In the genomic region with DNA sequence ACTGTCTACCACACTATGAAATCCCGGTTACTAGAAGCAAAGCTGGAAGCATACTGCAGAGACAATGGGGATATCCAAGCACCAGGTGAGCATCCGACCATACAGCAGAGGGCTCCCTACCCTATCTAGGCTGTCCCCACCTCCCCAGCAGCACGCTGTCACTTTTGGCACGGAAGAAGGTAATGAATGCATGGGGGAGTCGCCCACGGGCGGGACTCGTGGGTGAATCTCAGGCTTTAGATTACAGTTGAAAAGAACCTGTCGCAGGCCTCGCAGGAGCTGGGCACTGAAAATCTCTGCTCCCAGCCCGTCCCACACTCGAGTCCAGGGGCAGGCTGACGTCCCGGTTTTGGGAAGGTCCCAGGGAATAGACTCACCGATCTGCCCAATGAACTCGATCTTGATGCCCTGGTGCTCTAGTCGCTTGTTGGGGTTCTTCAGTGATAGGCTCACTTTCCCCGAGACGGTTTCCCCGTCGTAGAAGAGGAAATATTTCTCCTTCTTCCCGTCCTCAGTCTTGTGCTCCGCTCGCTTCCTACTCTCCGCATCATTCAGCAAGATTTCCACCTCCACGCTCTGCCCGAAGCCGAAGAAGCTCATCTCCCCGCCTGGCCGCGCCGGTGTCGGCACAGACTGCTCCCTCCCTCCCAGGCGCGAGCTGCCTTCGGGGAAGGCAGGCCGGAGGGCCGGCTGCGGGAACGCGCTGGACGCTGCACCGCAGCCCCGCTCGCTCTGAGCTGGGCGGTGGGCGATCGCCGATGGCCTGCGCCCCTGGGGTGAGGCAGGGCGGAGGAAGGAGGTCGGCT, we compare ENCODE assay signal across 7 mouse cellular contexts. TPM values are rescaled to one million over a fixed set of nuclear protein-coding genes. Genes with fewer than 3 reads are reported as not detected.
DNase-seq lines count a peak whose midpoint lies in the region; ATAC-seq lines count a peak whose summit lies in the region.

No protein-coding gene starts in this region.

- H3K4me2 ChIP-seq in intestine, embryonic 15.5 days (replicated peaks) = peak overlapping the region; percentile 88

- peak overlapping the region; percentile 100 for H3K4me3 ChIP-seq in intestine, embryonic 15.5 days (replicated peaks)
- peak overlapping the region; percentile 99 for H3K4me3 ChIP-seq in midbrain, embryonic 10.5 days

- peak; percentile 32 to 59 for DNase-seq in adrenal gland, adult 18-20 months (ENCODE audit: low spot score in 2 of 2)
- DNase-seq in embryo, embryonic 10.5 days (ENCODE audit: low spot score) = peak; percentile 46
- DNase-seq in gastrocnemius, postnatal 25 days = peak; percentile 19
- peak; percentile 46 for DNase-seq in left cerebral cortex, postnatal 4 days
- no peak for DNase-seq in midbrain, embryonic 10.5 days (ENCODE audit: low spot score)
- DNase-seq in spleen, adult 12 weeks (ENCODE audit: low spot score) = peak; percentile 25

- intact Hi-C loops in left cerebral cortex, postnatal 4 days (cut with DNase I) = no loop called here

- H3K36me3 ChIP-seq in intestine, embryonic 15.5 days = no peaks in the 10 kb centered on the region
- 0 out of 2 replicates have a peak, but pooled peaks cover 7% of the 10 kb centered on the region for H3K36me3 ChIP-seq in midbrain, embryonic 10.5 days

- H3K4me1 ChIP-seq in intestine, embryonic 15.5 days (replicated peaks) = peaks cover 32% of the 10 kb centered on the region
- peaks cover 38% of the 10 kb centered on the region for H3K4me1 ChIP-seq in midbrain, embryonic 10.5 days

- WGBS in intestine, embryonic 15.5 days = 0% methylated on average over 52 of the region's 52 CpGs
- WGBS in midbrain, embryonic 10.5 days = under 1% methylated on average over 50 of the region's 52 CpGs

- ATAC-seq in intestine, embryonic 15.5 days = peak; percentile 57

- H3K9ac ChIP-seq in intestine, embryonic 15.5 days = peak overlapping the region; percentile 97

- no peaks in the 10 kb centered on the region for H3K9me3 ChIP-seq in intestine, embryonic 15.5 days
- no peaks in the 10 kb centered on the region for H3K9me3 ChIP-seq in midbrain, embryonic 10.5 days (replicated peaks)

- H3K27me3 ChIP-seq in intestine, embryonic 15.5 days (replicated peaks) = no peaks in the 10 kb centered on the region
- no peaks in the 10 kb centered on the region for H3K27me3 ChIP-seq in midbrain, embryonic 10.5 days (ENCODE audit: low read depth, poor library complexity, severe bottlenecking)

- peak overlapping the region; percentile 91 for H3K27ac ChIP-seq in intestine, embryonic 15.5 days
- peak overlapping the region; percentile 94 for H3K27ac ChIP-seq in midbrain, embryonic 10.5 days (replicated peaks)

RNA-seq across cellular contexts. Expression of gene Vps26b, which starts 0.6 kb away (rescaled TPM):
- total RNA-seq in adrenal gland, adult 18-20 months (2021) = 10 to 100 TPM; 29.1 to 36.7 TPM
- total RNA-seq in gastrocnemius, postnatal 25 days (2021) = 10 to 100 TPM; 24.4 to 24.7 TPM
- polyA plus RNA-seq in intestine, embryonic 15.5 days (2015; fragmentation: Nextera tagmentation; extraction: Ambion mirVana) = 30.9 and 32.3 TPM in 2 replicates
- total RNA-seq in left cerebral cortex, postnatal 4 days (2021) = 100 to 1,000 TPM; 116 to 117 TPM
- 38.3 and 40.7 TPM in 2 replicates for polyA plus RNA-seq in midbrain, embryonic 10.5 days (2016; fragmentation: Nextera tagmentation; extraction: Ambion mirVana)

RNA-seq across cellular contexts. Expression of gene Ncapd3, which starts 0.8 kb away (rescaled TPM):
- total RNA-seq in adrenal gland, adult 18-20 months (2021) = 10 to 100 TPM in 1 of 2 experiments, 1 to 10 TPM in 1; 8.7 to 12.0 TPM
- 1 to 10 TPM; 5.3 to 5.8 TPM for total RNA-seq in gastrocnemius, postnatal 25 days (2021)
- 23.7 and 25.9 TPM in 2 replicates for polyA plus RNA-seq in intestine, embryonic 15.5 days (2015; fragmentation: Nextera tagmentation; extraction: Ambion mirVana)
- total RNA-seq in left cerebral cortex, postnatal 4 days (2021) = 10 to 100 TPM; 17.3 to 18.3 TPM
- polyA plus RNA-seq in midbrain, embryonic 10.5 days (2016; fragmentation: Nextera tagmentation; extraction: Ambion mirVana) = 36.9 and 37.3 TPM in 2 replicates

RNA-seq across cellular contexts. Expression of gene Thyn1, which starts 29.7 kb away (rescaled TPM):
- total RNA-seq in adrenal gland, adult 18-20 months (2021) = 10 to 100 TPM; 40.0 to 42.9 TPM
- 10 to 100 TPM; 19.5 to 20.7 TPM for total RNA-seq in gastrocnemius, postnatal 25 days (2021)
- polyA plus RNA-seq in intestine, embryonic 15.5 days (2015; fragmentation: Nextera tagmentation; extraction: Ambion mirVana) = 148 and 154 TPM in 2 replicates
- total RNA-seq in left cerebral cortex, postnatal 4 days (2021) = 10 to 100 TPM; 82.7 to 94.0 TPM
- 166 and 178 TPM in 2 replicates for polyA plus RNA-seq in midbrain, embryonic 10.5 days (2016; fragmentation: Nextera tagmentation; extraction: Ambion mirVana)

RNA-seq across cellular contexts. Expression of gene Acad8, which starts 29.9 kb away (rescaled TPM):
- total RNA-seq in adrenal gland, adult 18-20 months (2021) = 10 to 100 TPM; 66.9 to 74.2 TPM
- total RNA-seq in gastrocnemius, postnatal 25 days (2021) = 10 to 100 TPM; 32.7 to 35.1 TPM
- 34.7 and 36.6 TPM in 2 replicates for polyA plus RNA-seq in intestine, embryonic 15.5 days (2015; fragmentation: Nextera tagmentation; extraction: Ambion mirVana)
- 10 to 100 TPM; 25.8 to 28.7 TPM for total RNA-seq in left cerebral cortex, postnatal 4 days (2021)
- polyA plus RNA-seq in midbrain, embryonic 10.5 days (2016; fragmentation: Nextera tagmentation; extraction: Ambion mirVana) = 43.8 and 46.1 TPM in 2 replicates
